Mouse (Mus musculus): ENCODE data around the gene Trak1.
"Not testable (repeated sequence)": the region's sequence is repeated elsewhere in the genome, so short reads cannot be mapped to it uniquely, and the experiment has no call there.

Gene Trak1

GRCm38 (mm10) chr9:121319323-121319966, 22.1 kb downstream of the Trak1 start:
- DNase-seq (ENCODE audit: low spot score in 2 of 2), result no peak

DNA sequence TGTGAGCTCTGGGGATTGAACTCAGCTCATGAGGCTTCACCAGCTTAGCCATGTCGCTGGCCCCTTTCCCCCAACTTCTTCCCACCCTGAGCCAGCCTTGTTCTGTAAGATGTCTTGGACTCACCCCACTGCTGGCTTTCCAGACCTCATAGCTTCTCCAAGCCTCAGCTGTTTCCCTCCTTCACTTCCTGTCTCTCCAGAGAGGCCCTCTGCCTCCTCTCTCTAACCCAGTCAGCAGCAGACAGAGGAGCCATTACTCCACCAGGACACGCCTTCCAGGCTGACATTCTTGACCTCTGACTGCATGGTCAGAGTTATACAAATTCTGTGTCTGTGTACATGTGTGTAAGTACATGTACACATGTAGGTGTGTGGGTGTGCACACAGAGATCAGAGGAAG, 23.1 kb downstream of the Trak1 start:
- DNase-seq (ENCODE audit: low spot score in 2 of 2), result no peak

- DNase-seq (ENCODE audit: low spot score in 2 of 2), result no peak
Observed at GRCm38 (mm10) chr9:121321118-121321517, 23.8 kb downstream of the Trak1 start.

- DNase-seq (ENCODE audit: low spot score in 2 of 2), result no peak
Observed at GRCm38 (mm10) chr9:121322034-121322433, 24.7 kb downstream of the Trak1 start.

DNA sequence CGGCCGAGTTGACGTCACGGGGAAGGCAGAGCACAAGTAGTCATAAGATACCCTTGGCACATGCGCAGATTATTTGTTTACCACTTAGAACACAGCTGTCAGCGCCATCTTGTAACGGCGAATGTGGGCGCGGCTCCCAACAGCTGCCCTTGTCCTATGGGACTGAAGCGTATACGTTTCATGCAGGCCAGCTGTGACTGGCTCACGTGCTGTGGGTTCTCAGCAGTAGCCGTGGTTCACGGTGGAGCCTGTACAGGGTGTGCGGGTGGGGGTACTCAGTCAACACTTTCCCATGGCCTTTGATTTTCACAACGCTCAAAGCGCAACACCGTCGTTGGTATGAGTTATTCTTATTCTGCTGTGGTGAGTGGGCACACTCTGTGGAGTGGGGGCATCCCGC, 31.0 kb downstream of the Trak1 start:
- not testable (repeated sequence) for DNase-seq (ENCODE audit: low spot score in 2 of 2)

GRCm38 (mm10) chr9:121329181-121329580, 31.9 kb downstream of the Trak1 start:
- no peak for DNase-seq (ENCODE audit: low spot score in 2 of 2)

DNA sequence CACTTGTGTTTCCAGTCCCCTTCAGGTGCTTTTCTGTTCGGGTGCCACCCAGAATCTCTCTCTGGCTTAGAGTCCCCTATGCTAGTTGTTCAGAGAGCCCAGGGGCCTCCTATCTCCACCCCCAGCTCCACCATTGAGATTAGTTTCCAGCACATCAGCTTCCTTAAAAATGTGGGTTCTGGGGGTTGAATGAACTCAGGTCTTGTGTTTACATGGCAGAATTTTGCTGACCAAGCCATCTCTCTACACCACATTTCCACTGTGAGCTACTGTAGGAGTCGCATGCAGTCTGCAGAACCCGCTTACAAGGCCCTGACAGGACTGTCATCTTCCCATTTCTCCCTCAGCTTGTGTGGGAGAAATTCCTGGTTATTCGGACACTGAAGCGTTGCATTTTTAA, 32.8 kb downstream of the Trak1 start:
- no peak for DNase-seq (ENCODE audit: low spot score in 2 of 2)

GRCm38 (mm10) chr9:121331438-121331837, 34.1 kb downstream of the Trak1 start:
- DNase-seq (ENCODE audit: low spot score in 2 of 2), result no peak

GRCm38 (mm10) chr9:121331878-121332630, 34.8 kb downstream of the Trak1 start:
- DNase-seq (ENCODE audit: low spot score in 2 of 2), result no peak

DNA sequence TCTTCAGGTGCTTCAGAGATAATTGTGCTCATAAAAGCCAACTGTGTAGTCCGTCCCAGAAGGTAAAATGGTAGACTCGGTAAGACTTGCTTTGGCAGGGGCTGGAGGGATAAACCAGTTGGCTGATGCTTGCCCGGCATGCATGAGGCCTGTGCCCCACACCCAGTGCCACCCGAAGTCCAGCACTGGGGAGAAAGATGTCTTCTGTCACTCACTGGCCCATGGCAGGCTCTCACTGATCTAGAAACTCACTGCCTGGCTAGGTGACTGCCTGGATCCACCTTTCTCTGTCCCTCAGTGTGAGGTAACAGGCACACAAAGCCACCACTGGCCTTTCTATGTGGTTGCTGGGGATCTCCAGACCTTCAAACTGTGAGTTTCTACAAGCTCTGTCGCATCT, 36.3 kb downstream of the Trak1 start:
- no peak for DNase-seq (ENCODE audit: low spot score in 2 of 2)

GRCm38 (mm10) chr9:121334311-121334851, 37.1 kb downstream of the Trak1 start:
- DNase-seq (ENCODE audit: low spot score in 2 of 2), result no peak

DNA sequence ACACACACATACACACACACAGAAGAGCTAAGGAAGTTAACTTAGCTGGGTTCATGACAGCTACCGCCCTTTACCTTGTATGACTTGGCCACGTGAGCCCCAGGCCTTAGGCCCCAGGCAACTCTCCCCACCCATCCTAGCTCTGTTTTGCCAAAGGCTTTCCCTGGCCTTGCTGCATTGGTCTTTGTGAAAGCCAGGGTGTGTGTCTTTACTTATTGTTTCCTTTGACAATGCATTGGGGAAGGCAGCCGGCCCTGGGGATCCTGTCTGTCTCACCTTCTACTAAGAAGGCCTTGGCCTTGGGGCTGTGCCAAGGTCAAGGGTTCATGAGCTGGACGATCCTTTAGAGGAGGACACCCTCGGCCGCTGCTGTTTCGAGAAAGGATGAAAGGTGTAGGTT, 38.3 kb downstream of the Trak1 start:
- DNase-seq (ENCODE audit: low spot score in 2 of 2), result no peak

DNA sequence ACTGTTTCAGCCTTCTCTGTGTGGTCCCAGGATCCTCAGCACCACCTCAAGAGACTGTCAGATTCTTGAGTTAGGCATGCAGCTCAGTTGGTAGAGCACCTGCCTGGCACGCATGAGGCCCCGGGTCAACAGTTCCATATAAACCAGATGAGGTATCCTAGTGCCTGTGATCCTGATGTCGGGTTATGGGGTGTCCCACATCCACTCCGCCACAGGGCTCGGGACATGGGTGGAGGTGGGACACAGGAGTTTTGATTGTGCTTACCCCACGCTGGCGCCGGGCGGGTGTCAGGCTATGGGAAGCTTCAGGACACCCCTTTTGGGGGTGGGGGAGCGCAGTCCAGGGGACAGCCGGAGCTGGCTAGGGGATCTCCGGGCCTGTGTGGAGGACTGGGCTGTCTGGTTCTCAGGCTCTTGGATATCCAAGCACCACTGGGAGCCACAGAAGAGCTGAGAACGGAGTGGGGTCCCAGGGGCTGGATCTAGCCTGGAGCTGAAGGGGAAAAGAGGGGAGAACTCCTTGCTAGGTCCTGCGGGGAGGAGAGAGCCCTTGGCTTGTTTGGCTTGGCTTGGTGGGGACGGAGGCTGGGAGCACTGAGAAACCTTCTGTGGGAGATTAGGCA, 39.1 kb downstream of the Trak1 start:
- no peak for DNase-seq (ENCODE audit: low spot score in 2 of 2)

GRCm38 (mm10) chr9:121337216-121337937, 40.1 kb downstream of the Trak1 start:
- no peak for DNase-seq (ENCODE audit: low spot score in 2 of 2)

- DNase-seq (ENCODE audit: low spot score in 2 of 2), result no peak
Observed at GRCm38 (mm10) chr9:121337938-121338289, 40.6 kb downstream of the Trak1 start.

DNA sequence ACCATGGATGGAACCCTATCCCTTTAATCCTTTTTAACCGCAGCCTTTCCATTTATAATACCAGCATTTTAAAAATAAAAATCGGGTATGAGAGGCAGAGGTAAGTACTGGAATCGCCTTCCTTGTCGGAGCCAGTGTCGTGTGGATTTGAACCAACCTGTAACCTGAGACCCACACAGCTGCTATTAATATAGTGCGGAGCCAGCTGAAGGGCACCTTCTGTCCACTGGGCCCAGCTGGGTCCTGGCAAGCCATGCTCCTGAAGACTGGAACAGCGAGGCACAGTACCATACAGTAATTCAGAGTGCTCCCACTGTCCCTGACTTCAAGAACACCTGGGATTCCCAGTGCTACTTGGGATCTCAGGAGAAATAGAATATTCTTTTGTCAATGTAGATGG, 44.5 kb downstream of the Trak1 start:
- DNase-seq (ENCODE audit: low spot score in 2 of 2), result no peak

GRCm38 (mm10) chr9:121342510-121343110, 45.3 kb downstream of the Trak1 start:
- no peak for DNase-seq (ENCODE audit: low spot score in 2 of 2)

DNA sequence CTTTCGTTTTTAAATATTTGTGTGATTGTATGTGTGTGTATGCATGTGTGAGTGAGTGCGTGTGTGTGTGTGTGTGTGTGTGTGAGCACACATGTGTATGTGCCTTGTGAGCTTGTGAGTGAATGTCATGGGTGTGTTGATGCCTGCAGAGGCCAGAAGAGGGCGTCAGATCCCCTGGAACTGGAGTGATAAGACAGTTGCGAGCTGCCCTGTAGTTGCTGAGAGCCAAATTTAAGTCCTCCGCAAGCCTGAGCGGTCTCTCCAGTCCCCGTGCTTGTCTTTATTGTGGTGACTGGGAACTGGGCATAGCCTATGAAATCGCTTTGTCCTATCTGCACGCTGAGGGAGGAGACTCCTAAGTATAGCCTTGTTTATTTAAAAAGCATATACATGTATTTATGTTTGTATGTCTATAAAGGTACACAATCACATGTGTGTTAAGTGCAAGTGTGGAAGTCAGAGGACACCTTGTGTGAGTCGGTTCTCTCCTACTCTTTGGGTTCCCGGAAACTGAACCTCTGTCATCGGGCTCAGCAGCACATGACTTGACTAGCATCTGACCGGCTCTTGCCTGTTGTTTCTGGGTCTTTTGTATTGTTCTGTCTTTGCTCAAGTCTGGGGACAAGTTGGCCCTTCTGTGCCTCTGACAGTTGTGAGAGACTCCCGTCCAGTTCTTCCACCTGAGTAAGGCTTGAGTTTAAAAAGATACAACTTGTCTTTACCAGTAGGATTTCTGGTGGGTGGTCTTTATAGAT, 46.0 kb downstream of the Trak1 start:
- no peak for DNase-seq (ENCODE audit: low spot score in 2 of 2)

GRCm38 (mm10) chr9:121344344-121344743, 47.0 kb downstream of the Trak1 start:
- no peak for DNase-seq (ENCODE audit: low spot score in 2 of 2)

DNA sequence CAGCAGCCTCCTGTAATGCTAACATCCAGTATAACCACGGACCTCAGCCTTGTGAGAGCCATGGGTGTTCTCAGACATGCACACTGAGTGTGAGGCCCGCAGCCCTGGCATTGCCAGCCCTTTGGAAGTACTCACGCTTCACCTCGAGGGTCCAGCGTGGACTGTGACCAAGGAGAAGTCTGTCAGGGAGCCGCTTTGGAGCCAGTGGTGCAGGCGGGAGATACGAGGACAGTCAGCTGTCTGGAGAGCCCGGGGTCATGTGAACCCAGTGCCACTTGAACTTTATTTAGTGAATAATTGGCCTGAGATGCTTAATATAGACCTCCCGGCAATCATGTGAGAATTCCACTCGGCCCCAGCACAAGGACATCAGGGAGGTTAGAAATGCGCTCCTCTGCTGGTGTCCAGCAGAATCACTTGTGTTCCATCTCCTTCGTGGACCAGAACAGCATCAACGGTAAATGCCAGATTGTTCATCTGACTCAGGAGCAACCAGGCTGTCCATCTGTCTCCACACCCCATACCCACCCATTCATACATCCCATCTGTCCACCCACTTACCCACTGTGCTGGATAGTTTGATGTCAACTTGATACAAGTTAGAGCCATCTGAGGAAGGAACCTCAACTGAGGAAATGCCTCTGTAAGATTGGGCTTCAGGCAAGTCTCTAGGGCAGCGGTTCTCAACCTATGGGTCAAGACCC, 48.3 kb downstream of the Trak1 start:
- no peak for DNase-seq (ENCODE audit: low spot score in 2 of 2)

All from urinary bladder, adult 18-20 months (tissue).